Comparison of ENCODE assay signal across 7 mouse cellular contexts in genomic region chr11:95339471-95340021, GRCm38 (mm10). TPM values are rescaled to one million over a fixed set of nuclear protein-coding genes. Genes with fewer than 3 reads are reported as not detected.
DNase-seq lines count a peak whose midpoint lies in the region; ATAC-seq and TF ChIP-seq lines count a peak whose summit lies in the region.

No protein-coding gene starts in this region.

- WGBS in forebrain, embryonic 13.5 days: 11% methylated on average over 14 of the region's 14 CpGs
- 13% methylated on average over 14 of the region's 14 CpGs for WGBS in liver, embryonic 16.5 days (ENCODE audit: insufficient replicate concordance)

- TF ChIP-seq CTCF in C2C12 (IDR thresholded peaks at IDR 0.05; ENCODE audit: control insufficient read depth, insufficient read depth, insufficient read length): no peak

- no peaks in the 10 kb centered on the region for H3K9me3 ChIP-seq in forebrain, embryonic 13.5 days (replicated peaks)
- no peaks in the 10 kb centered on the region for H3K9me3 ChIP-seq in liver, embryonic 16.5 days (replicated peaks; ENCODE audit: control insufficient read depth, low read length)

- DNase-seq in 416B (ENCODE audit: low read depth): peak; percentile 71
- DNase-seq in yolk sac, embryonic 10.5 days (ENCODE audit: low spot score): peak; percentile 44
- no peak for DNase-seq in layer of hippocampus, adult 9-10 months (ENCODE audit: low spot score)
- no peak for DNase-seq in right cerebral cortex, postnatal 14 days

- H3K9ac ChIP-seq in forebrain, embryonic 13.5 days: 0 out of 2 replicates have a peak overlapping the region, but pooled peaks have one; percentile 1
- H3K9ac ChIP-seq in liver, embryonic 16.5 days (ENCODE audit: low read depth, low read length): peak overlapping the region; percentile 96

- peak overlapping the region; percentile 34 for H3K4me2 ChIP-seq in forebrain, embryonic 13.5 days
- H3K4me2 ChIP-seq in liver, embryonic 16.5 days (ENCODE audit: low read depth, low read length): peak overlapping the region; percentile 73

- H3K79me3 ChIP-seq in C2C12 (ENCODE audit: low read depth): no peaks in the 10 kb centered on the region

- ATAC-seq in forebrain, embryonic 13.5 days: no peak
- peak; percentile 70 for ATAC-seq in liver, embryonic 16.5 days (ENCODE audit: low read depth)

- H3K79me2 ChIP-seq in C2C12 (ENCODE audit: control insufficient read depth, insufficient read depth): no peaks in the 10 kb centered on the region

- H3K27me3 ChIP-seq in C2C12 (ENCODE audit: control insufficient read depth, insufficient read depth, insufficient read length): no peaks in the 10 kb centered on the region
- H3K27me3 ChIP-seq in forebrain, embryonic 13.5 days: peaks cover 9% of the 10 kb centered on the region
- H3K27me3 ChIP-seq in liver, embryonic 16.5 days (ENCODE audit: control insufficient read depth, insufficient read depth, low read depth, low read length): no peaks in the 10 kb centered on the region

- no peak overlapping the region for H3K27ac ChIP-seq in forebrain, embryonic 13.5 days
- H3K27ac ChIP-seq in liver, embryonic 16.5 days (ENCODE audit: low read length): peak overlapping the region; percentile 99

- peaks cover 16% of the 10 kb centered on the region for H3K4me1 ChIP-seq in forebrain, embryonic 13.5 days
- peaks cover 48% of the 10 kb centered on the region for H3K4me1 ChIP-seq in liver, embryonic 16.5 days (ENCODE audit: control insufficient read depth, low read depth, low read length)

- no peak overlapping the region for H3K4me3 ChIP-seq in C2C12 (ENCODE audit: insufficient read depth, poor library complexity, severe bottlenecking)
- no peak overlapping the region for H3K4me3 ChIP-seq in forebrain, embryonic 13.5 days
- H3K4me3 ChIP-seq in liver, embryonic 16.5 days (ENCODE audit: low read depth, low read length): peak overlapping the region; percentile 94

- no peaks in the 10 kb centered on the region for H3K36me3 ChIP-seq in C2C12 (ENCODE audit: control insufficient read depth, insufficient read depth)
- no peaks in the 10 kb centered on the region for H3K36me3 ChIP-seq in forebrain, embryonic 13.5 days (ENCODE audit: poor library complexity, severe bottlenecking)
- H3K36me3 ChIP-seq in liver, embryonic 16.5 days (ENCODE audit: control insufficient read depth, insufficient read depth): peaks cover 13% of the 10 kb centered on the region

- H3ac ChIP-seq in C2C12 (ENCODE audit: control insufficient read depth, insufficient read length, low read depth): peak overlapping the region; percentile 24

TF ChIP-seq in C2C12, 6 proteins besides CTCF, POLR2A, EP300 and RAD21:
- TF ChIP-seq MAX (IDR thresholded peaks at IDR 0.05) (no peak), CEBPB (IDR thresholded peaks at IDR 0.05; ENCODE audit: low read depth) (no peak), USF1 (IDR thresholded peaks at IDR 0.05; ENCODE audit: low read depth) (no peak), MYOD1 (IDR thresholded peaks at IDR 0.05; ENCODE audit: control insufficient read depth, insufficient read length, low read depth) (no peak), FOSL1 (IDR thresholded peaks at IDR 0.05; ENCODE audit: insufficient read depth, low read length, poor library complexity, severe bottlenecking) (no peak), MYOG (IDR thresholded peaks at IDR 0.05; ENCODE audit: control insufficient read depth, extremely low read depth, insufficient read length) (no peak)
TF ChIP-seq in C2C12: peak in this region for 0.

RNA-seq across cellular contexts. Expression of gene Fam117a, which starts 2.7 kb away (rescaled TPM):
- polyA plus RNA-seq in C2C12 (2012; fragmentation: generic; extraction: Trizol): 7.7 TPM
- 3.0 and 3.8 TPM in 2 replicates for polyA plus RNA-seq in forebrain, embryonic 13.5 days (2015; fragmentation: Nextera tagmentation; extraction: Ambion mirVana)
- 73.5 and 81.3 TPM in 2 replicates for polyA plus RNA-seq in liver, embryonic 16.5 days (2015; fragmentation: Nextera tagmentation; extraction: Ambion mirVana)

RNA-seq across cellular contexts. Expression of gene Kat7, which starts 29.5 kb away (rescaled TPM):
- 44.3 TPM for polyA plus RNA-seq in C2C12 (2012; fragmentation: generic; extraction: Trizol)
- 66.0 and 77.5 TPM in 2 replicates for polyA plus RNA-seq in forebrain, embryonic 13.5 days (2015; fragmentation: Nextera tagmentation; extraction: Ambion mirVana)
- polyA plus RNA-seq in liver, embryonic 16.5 days (2015; fragmentation: Nextera tagmentation; extraction: Ambion mirVana): 29.4 and 31.2 TPM in 2 replicates

RNA-seq across cellular contexts. Expression of gene Slc35b1, which starts 44.9 kb away (rescaled TPM):
- polyA plus RNA-seq in C2C12 (2012; fragmentation: generic; extraction: Trizol): 79.1 TPM
- polyA plus RNA-seq in forebrain, embryonic 13.5 days (2015; fragmentation: Nextera tagmentation; extraction: Ambion mirVana): 135 and 140 TPM in 2 replicates
- polyA plus RNA-seq in liver, embryonic 16.5 days (2015; fragmentation: Nextera tagmentation; extraction: Ambion mirVana): 37.7 and 40.5 TPM in 2 replicates

Comparison
In these comparisons a context has a peak if more than half of its experiments do, and no peak if none do; other contexts are left out.
1. DNase-seq: peak in 416B (single experiment) and yolk sac, embryonic 10.5 days (single experiment); none in layer of hippocampus, adult 9-10 months (single experiment) and right cerebral cortex, postnatal 14 days (single experiment).